Mouse (Mus musculus) neural tube, embryonic 13.5 days (tissue): ENCODE measurements at regions not wholly inside any gene's neighbourhood (a gene's known extent, or its start where the extent isn't known, plus 50 kb on each side); places are given as distances from the start of the nearest gene placed in this dataset.

ENCODE experiments used
- ATAC-seq: fragments of 200-750 bp; cut with Nextera tagmentation; 2 replicates; pipeline ENCODE4 v1.8.0; 2017; ENCODE audit warnings: low read depth, mild to moderate bottlenecking, moderate TSS enrichment, moderate library complexity
- H3K27ac ChIP-seq: fragments of 300-500 bp; sonication (generic); replicated peaks from 2 replicates; pipeline ENCODE4 v1.5.1; 2015; ENCODE audit warnings: moderate library complexity, mild to moderate bottlenecking, inconsistent platforms
- H3K27me3 ChIP-seq: fragments of 300-500 bp; sonication (generic); 2 replicates; pipeline ENCODE4 v1.6.1; 2015; ENCODE audit warnings: mild to moderate bottlenecking, inconsistent platforms
- H3K36me3 ChIP-seq: fragments of 300-500 bp; sonication (generic); 2 replicates; pipeline ENCODE4 v1.6.1; 2015; ENCODE audit warnings: mild to moderate bottlenecking, inconsistent platforms
- H3K4me1 ChIP-seq: fragments of 300-500 bp; sonication (generic); replicated peaks from 2 replicates; pipeline ENCODE4 v1.6.1; 2015; ENCODE audit warnings: inconsistent platforms
- H3K4me2 ChIP-seq: fragments of 300-500 bp; sonication (generic); 2 replicates; pipeline ENCODE4 v1.6.1; 2015; ENCODE audit warnings: inconsistent platforms, mild to moderate bottlenecking, moderate library complexity
- H3K4me3 ChIP-seq: fragments of 300-500 bp; sonication (generic); 2 replicates; pipeline ENCODE4 v1.5.1; 2015; ENCODE audit warnings: mild to moderate bottlenecking, inconsistent platforms
- H3K9ac ChIP-seq: fragments of 300-500 bp; sonication (generic); 2 replicates; pipeline ENCODE4 v1.6.1; 2015; ENCODE audit warnings: moderate library complexity, mild to moderate bottlenecking, inconsistent platforms
- H3K9me3 ChIP-seq: fragments of 300-500 bp; sonication (generic); 2 replicates; pipeline ENCODE4 v1.6.1; 2016; ENCODE audit warnings: inconsistent platforms
- WGBS: fragments of 180-500 bp; shearing (Covaris S2); methylation state at CpG from one replicate; pipeline ENCODE4 v1.1.7; 2015; 5-methylcytosine and 5-hydroxymethylcytosine counted together

- 89% methylated on average over 1 of the region's 1 CpGs for WGBS
- Histone ChIP-seq H3K9ac (no peak overlapping the region), H3K9me3 (no peaks in the 10 kb centered on the region), H3K27ac (no peak overlapping the region), H3K27me3 (no peaks in the 10 kb centered on the region), H3K4me1 (no peaks in the 10 kb centered on the region), H3K36me3 (no peaks in the 10 kb centered on the region), H3K4me2 (no peak overlapping the region), H3K4me3 (no peak overlapping the region)
- no peak for ATAC-seq
These were observed 87.7 kb upstream of the Jade1 start for GRCm38 (mm10) chr3:41467857-41468256.

- 83% methylated on average over 2 of the region's 2 CpGs for WGBS
- Histone ChIP-seq H3K27ac (no peak overlapping the region), H3K4me1 (no peaks in the 10 kb centered on the region), H3K9ac (no peak overlapping the region), H3K9me3 (no peaks in the 10 kb centered on the region), H3K27me3 (no peaks in the 10 kb centered on the region), H3K4me2 (no peak overlapping the region), H3K36me3 (no peaks in the 10 kb centered on the region), H3K4me3 (no peak overlapping the region)
- no peak for ATAC-seq
These were observed 89.6 kb upstream of the Jade1 start for GRCm38 (mm10) chr3:41465893-41466292.

- Histone ChIP-seq H3K4me2 (no peak overlapping the region), H3K4me3 (no peak overlapping the region), H3K27ac (no peak overlapping the region), H3K36me3 (no peaks in the 10 kb centered on the region), H3K27me3 (no peaks in the 10 kb centered on the region), H3K4me1 (no peaks in the 10 kb centered on the region), H3K9ac (no peak overlapping the region), H3K9me3 (no peaks in the 10 kb centered on the region)
- no peak for ATAC-seq
- WGBS, result 81% methylated on average over 11 of the region's 11 CpGs
These were observed 92.4 kb upstream of the Jade1 start for GRCm38 (mm10) chr3:41462953-41463644.

GRCm38 (mm10) chr3:41460131-41460530, 95.4 kb upstream of the Jade1 start:
- Histone ChIP-seq H3K9me3 (no peaks in the 10 kb centered on the region), H3K4me3 (no peak overlapping the region), H3K4me1 (no peaks in the 10 kb centered on the region), H3K27ac (no peak overlapping the region), H3K27me3 (no peaks in the 10 kb centered on the region), H3K36me3 (no peaks in the 10 kb centered on the region), H3K4me2 (no peak overlapping the region), H3K9ac (no peak overlapping the region)
- WGBS, result 86% methylated on average over 4 of the region's 4 CpGs
- no peak for ATAC-seq

GRCm38 (mm10) chr3:41458156-41458555, 97.4 kb upstream of the Jade1 start:
- Histone ChIP-seq H3K27ac (no peak overlapping the region), H3K4me3 (no peak overlapping the region), H3K4me2 (no peak overlapping the region), H3K36me3 (no peaks in the 10 kb centered on the region), H3K27me3 (no peaks in the 10 kb centered on the region), H3K4me1 (no peaks in the 10 kb centered on the region), H3K9ac (no peak overlapping the region), H3K9me3 (no peaks in the 10 kb centered on the region)
- ATAC-seq, result no peak
- 94% methylated on average over 6 of the region's 6 CpGs for WGBS

GRCm38 (mm10) chr3:41453525-41453924, 102.0 kb upstream of the Jade1 start:
- Histone ChIP-seq H3K9me3 (no peaks in the 10 kb centered on the region), H3K4me3 (no peak overlapping the region), H3K27ac (no peak overlapping the region), H3K4me1 (no peaks in the 10 kb centered on the region), H3K9ac (no peak overlapping the region), H3K4me2 (no peak overlapping the region), H3K27me3 (no peaks in the 10 kb centered on the region), H3K36me3 (no peaks in the 10 kb centered on the region)
- WGBS, result 84% methylated on average over 3 of the region's 3 CpGs
- ATAC-seq, result no peak

- Histone ChIP-seq H3K27ac (no peak overlapping the region), H3K4me1 (no peaks in the 10 kb centered on the region), H3K9ac (no peak overlapping the region), H3K36me3 (no peaks in the 10 kb centered on the region), H3K4me3 (no peak overlapping the region), H3K9me3 (no peaks in the 10 kb centered on the region), H3K27me3 (no peaks in the 10 kb centered on the region), H3K4me2 (no peak overlapping the region)
- ATAC-seq, result no peak
- WGBS, result 65% methylated on average over 3 of the region's 3 CpGs
These were observed 102.8 kb upstream of the Jade1 start for GRCm38 (mm10) chr3:41452716-41453090.

- Histone ChIP-seq H3K9ac (no peak overlapping the region), H3K4me3 (no peak overlapping the region), H3K27me3 (no peaks in the 10 kb centered on the region), H3K36me3 (no peaks in the 10 kb centered on the region), H3K9me3 (no peaks in the 10 kb centered on the region), H3K4me1 (no peaks in the 10 kb centered on the region), H3K27ac (no peak overlapping the region), H3K4me2 (no peak overlapping the region)
- 77% methylated on average over 3 of the region's 3 CpGs for WGBS
- ATAC-seq, result no peak
These were observed 103.4 kb upstream of the Jade1 start for GRCm38 (mm10) chr3:41452020-41452715.

- H3K27ac ChIP-seq, result no peak overlapping the region
- H3K9me3 ChIP-seq, result no peaks in the 10 kb centered on the region
- H3K36me3 ChIP-seq, result no peaks in the 10 kb centered on the region
- H3K4me3 ChIP-seq, result no peak overlapping the region
- H3K4me2 ChIP-seq, result no peak overlapping the region
- no peaks in the 10 kb centered on the region for H3K27me3 ChIP-seq
- WGBS, result 43% methylated on average over 1 of the region's 1 CpGs
- ATAC-seq, result no peak
- no peak overlapping the region for H3K9ac ChIP-seq
- no peaks in the 10 kb centered on the region for H3K4me1 ChIP-seq
These were observed 104.8 kb upstream of the Jade1 start for GRCm38 (mm10) chr3:41450696-41451095.

- 88% methylated on average over 9 of the region's 9 CpGs for WGBS
- no peaks in the 10 kb centered on the region for H3K9me3 ChIP-seq
- H3K9ac ChIP-seq, result no peak overlapping the region
- H3K27ac ChIP-seq, result no peak overlapping the region
- ATAC-seq, result no peak
- H3K4me1 ChIP-seq, result no peaks in the 10 kb centered on the region
- H3K27me3 ChIP-seq, result no peaks in the 10 kb centered on the region
- H3K4me2 ChIP-seq, result no peak overlapping the region
- no peak overlapping the region for H3K4me3 ChIP-seq
- H3K36me3 ChIP-seq, result no peaks in the 10 kb centered on the region
These were observed 111.2 kb upstream of the Jade1 start for GRCm38 (mm10) chr3:41444243-41444753.

GRCm38 (mm10) chr3:41436238-41436637, 119.3 kb upstream of the Jade1 start:
- 89% methylated on average over 8 of the region's 8 CpGs for WGBS

GRCm38 (mm10) chr3:41433106-41433505, 122.4 kb upstream of the Jade1 start:
- 73% methylated on average over 3 of the region's 3 CpGs for WGBS
- H3K4me2 ChIP-seq, result no peak overlapping the region
- H3K36me3 ChIP-seq, result no peaks in the 10 kb centered on the region
- no peak overlapping the region for H3K9ac ChIP-seq
- H3K27ac ChIP-seq, result no peak overlapping the region
- no peak overlapping the region for H3K4me3 ChIP-seq
- no peaks in the 10 kb centered on the region for H3K9me3 ChIP-seq
- no peak for ATAC-seq
- no peaks in the 10 kb centered on the region for H3K27me3 ChIP-seq
- H3K4me1 ChIP-seq, result peaks cover 7% of the 10 kb centered on the region

More at GRCm38 (mm10) chr3:41436238-41436637, 119.3 kb upstream of the Jade1 start:
- Histone ChIP-seq H3K4me1 (no peaks in the 10 kb centered on the region), H3K4me2 (no peak overlapping the region), H3K9ac (no peak overlapping the region), H3K9me3 (no peaks in the 10 kb centered on the region), H3K36me3 (no peaks in the 10 kb centered on the region), H3K27me3 (no peaks in the 10 kb centered on the region), H3K27ac (no peak overlapping the region), H3K4me3 (no peak overlapping the region)
- ATAC-seq, result no peak
